Mouse (Mus musculus) spleen, postnatal 4 days (tissue): ENCODE measurements at regions not wholly inside any gene's neighbourhood (a gene's known extent, or its start where the extent isn't known, plus 50 kb on each side); places are given as distances from the start of the nearest gene placed in this dataset.

Experiments used
- DNase-seq, 2 experiments: peaks; one replicate each; pipeline ENCODE4 v3.0.0; 2022; ENCODE audit warnings: low spot score in 2 of 2

DNA sequence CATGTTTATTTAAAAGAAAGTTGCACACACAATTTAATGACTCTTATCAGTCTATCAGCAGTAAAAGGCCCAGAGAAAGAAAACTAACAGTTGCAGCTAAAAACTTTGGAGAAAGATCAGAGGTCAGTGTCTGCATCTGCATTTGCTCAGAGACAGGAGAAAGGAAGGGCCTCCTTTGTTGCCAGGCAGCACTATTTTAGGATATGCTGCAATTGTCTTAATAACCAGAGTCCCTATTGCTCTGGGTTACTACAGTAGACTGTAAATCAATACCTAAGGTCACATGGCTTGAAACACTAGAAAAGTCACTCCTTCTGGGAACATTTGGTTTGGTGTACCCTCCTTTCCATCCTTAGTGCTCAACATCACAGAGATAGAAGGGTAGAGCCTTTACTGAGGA is 175.7 kb downstream of the Hdgfl1 start:
- no peak for DNase-seq

DNA sequence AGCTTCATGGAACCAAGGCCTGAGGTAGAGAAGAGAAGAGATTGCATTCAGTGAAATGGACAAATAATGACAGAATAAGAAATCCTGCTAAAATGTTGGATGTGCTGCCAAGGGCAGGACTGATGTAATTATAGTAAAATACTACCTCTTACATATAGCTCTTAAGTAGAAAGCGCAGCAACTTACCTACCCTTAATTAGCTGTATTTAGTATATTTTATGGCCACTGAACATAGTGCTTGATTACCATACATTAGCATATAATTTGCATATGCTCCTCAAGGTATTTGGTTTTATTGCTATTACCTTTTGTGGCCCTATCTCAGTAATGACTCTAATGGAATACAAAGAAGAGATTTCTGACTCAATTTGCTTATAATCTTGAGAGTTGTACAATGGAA is 176.2 kb downstream of the Hdgfl1 start:
- DNase-seq: no peak

DNA sequence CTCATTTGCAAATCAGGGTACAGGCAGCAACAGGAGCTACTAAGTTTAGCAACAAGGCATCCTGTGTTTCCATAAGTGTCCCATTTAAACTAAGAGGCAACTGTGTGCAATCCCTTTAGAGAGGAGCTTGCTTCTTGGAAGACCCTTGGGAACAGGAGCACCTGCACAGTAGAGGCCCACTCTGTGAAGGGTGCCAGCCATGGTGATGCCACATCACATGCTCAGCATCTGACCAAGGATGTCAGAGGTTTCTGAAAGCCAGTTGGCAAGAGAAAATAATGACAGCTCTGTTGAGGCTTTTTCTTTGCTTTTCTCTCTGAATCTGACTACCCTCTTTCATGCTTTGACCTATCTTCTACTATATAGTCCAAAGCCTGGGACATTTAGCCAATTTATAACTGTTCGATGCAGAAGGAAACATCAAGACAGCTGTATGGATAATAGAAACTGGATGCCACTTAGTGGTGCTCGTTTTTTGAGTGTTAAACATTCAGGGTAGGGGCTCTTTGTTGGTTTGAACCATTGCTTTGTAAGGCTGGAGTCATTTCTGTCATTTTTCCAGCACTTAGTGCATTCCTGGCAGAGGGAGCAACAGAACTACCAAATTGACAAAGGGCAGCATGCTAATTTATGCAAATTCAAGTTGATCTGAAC is 193.9 kb downstream of the Hdgfl1 start:
- no peak for DNase-seq

DNA sequence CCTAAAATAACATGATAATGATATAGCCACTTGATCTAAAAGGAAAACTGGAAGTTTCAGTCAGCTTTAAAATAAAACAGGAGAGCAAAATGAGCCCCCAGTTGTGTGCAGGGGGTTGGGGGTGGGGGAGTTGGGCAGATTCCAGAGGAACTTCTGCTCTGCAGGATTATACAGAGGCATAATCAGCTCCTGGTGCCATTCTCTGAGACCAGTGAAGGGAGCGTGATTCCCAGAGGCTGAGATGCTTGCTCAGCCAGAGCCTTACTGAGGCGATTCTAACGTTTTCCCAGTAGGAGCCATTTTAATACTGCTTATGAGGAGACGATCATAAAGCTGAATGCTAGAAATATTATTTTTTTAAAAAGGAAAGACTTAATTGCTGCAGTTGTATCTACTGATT is 200.5 kb downstream of the Hdgfl1 start:
- DNase-seq: no peak

- DNase-seq: no peak
Measured at GRCm38 (mm10) chr13:26564941-26565862, 204.8 kb downstream of the Hdgfl1 start.

- no peak for DNase-seq
Measured at GRCm38 (mm10) chr13:26558366-26558765, 211.6 kb downstream of the Hdgfl1 start.

DNA sequence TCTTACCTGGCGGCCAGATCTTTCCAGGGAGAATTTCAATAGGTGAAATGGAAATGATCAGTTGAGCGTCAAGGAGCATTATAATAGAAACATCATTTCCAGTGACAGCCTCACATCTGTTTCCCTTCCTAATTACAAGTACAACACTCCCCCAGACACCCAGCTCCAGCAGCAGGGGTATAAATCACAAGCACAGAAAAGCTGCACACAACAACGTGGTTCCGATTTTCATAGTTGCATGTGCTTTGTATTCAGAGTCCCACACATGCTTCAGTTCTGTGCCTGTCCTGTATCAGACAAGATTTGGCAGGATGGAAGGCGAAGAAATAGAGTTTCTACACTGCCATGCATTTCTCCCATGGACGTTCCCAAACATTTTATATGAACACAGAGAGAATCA is 215.7 kb downstream of the Hdgfl1 start:
- DNase-seq: no peak

DNA sequence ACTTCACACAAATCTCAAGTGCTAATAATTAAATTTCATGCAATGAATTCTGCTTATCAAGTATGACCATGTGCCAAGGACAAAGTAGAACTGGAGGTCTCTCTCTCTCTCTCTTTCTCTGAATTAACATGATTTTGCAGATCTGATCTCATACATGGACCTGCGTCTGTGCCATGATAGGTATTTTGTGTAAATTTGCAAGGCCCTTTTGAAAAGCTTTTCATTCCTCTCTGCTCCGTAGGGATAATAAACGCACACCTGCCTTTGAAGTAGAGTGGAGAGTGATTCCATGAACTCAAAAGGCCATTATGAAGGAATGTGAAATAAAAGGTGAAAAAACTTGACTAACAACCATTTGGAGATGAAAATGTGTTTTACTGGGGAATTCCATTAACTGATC is 217.8 kb downstream of the Hdgfl1 start:
- DNase-seq: no peak

GRCm38 (mm10) chr13:26538928-26539327 is 231.0 kb downstream of the Hdgfl1 start:
- DNase-seq: no peak

GRCm38 (mm10) chr13:26536575-26536974 is 233.4 kb downstream of the Hdgfl1 start:
- no peak for DNase-seq

DNA sequence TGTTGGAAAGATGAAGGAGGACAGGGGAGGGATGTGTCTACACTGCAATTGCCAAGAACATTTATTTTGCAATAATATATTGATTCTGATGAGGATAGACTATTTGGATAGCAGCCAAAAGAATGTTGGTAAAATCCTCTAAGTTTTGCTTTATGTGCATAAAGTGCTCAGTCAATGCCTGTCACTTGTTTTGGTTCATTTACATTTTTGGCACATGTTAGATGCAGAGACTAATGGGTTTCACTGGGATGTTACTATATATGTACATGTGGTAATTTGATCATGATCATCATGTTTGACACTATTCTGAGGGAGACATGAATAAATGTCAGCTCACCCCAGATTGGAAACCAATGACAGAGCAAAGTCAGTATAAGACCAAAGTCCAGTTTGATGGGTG is 237.2 kb downstream of the Hdgfl1 start:
- DNase-seq: no peak

- no peak for DNase-seq
Measured at GRCm38 (mm10) chr13:26519054-26519453, 250.9 kb downstream of the Hdgfl1 start.

DNA sequence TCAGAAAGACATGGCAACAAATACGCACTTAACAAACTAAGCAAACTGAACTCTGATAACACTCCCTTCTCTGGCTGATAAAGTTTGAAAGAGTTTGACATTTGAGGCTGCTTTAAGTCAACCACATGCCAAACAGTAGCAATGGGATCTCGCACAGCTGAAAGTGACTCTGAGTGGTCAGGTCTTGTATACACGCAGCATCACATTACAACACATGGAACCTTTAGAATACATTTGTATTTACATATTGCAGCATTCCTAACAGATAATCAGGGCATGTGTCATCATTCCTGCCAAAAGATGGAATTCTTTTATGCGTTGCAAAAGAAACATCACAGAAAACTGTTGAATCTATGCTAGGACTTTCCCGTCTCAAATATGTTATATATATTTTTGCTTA is 251.5 kb downstream of the Hdgfl1 start:
- no peak for DNase-seq

GRCm38 (mm10) chr13:26517646-26518045 is 252.3 kb downstream of the Hdgfl1 start:
- DNase-seq: no peak

- no peak for DNase-seq
Measured at GRCm38 (mm10) chr13:26510448-26510847, 259.5 kb downstream of the Hdgfl1 start.

DNA sequence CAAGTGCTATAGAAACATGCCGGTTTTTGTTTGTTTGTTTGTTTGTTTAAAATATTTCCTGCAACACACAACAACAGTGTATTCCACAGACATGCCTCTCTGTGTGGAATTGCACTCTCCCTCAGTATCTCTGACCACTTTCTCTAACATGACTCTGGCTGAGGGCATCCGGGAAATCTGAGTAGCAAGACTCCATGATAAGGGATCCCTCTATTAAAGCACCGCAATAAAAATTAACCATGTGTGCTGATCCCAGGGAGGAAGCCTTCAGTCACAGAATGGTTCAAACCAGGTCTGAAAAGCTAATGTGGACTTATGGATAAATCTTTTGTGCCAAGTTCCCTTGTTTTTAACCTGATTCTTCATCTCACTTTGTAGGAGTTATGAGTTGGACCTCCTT is 260.1 kb downstream of the Hdgfl1 start:
- DNase-seq: no peak

DNA sequence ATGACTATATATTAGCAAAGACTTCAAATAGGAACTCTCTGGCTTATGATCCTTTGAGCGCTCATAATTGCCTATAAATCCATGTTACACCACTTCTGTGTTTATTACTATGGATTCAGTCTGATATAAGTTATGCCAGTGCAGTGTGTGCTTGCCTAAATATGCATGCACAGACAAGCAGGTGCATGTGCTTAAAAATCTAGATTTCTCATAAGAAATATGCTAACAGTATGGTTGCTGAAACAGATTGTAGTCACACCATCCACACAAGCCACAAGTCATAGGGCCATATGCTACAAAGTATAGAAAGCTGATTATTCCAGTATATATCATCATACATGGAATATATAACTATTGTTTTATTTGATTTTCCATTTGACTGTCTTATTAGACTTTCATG is 266.2 kb downstream of the Hdgfl1 start:
- no peak for DNase-seq

- DNase-seq: no peak
Measured at GRCm38 (mm10) chr13:26497086-26497485, 272.9 kb downstream of the Hdgfl1 start.

DNA sequence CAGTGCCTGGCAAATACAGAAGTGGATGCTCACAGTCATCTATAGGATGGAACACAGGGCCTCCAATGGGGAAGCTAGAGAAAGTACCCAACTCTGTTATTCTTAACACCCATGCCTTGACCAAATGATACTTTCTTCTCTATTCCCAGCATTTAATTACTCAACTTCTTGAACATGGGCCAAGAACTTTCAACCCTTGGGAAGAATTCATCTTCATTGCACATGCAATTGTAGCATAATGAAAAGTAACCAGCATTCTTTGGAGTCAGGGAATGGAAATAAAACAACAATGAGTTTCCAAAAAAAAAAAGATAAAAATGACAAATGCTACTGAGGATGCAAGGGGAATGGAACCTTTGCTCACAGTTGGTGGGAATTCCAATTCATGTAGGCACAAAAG is 274.1 kb downstream of the Hdgfl1 start:
- no peak for DNase-seq

DNA sequence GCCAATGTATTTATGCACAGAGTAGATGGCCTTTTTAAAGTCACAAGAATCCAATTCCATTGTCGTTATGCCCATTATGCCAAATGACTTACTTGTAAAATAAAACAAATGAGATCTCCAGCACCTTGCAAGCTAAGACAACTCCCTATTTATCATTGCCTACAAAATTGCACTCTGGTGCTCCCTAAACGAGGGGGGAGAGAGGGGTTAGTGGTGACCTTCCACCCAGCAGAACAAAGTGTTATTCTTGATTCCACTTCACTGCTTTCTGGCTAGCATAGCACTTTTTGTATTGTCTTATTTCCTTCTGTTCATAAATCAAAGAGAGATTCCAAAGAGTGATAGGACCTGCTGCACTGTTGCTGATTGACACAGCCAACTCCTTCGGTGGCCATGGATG is 300.6 kb downstream of the Hdgfl1 start:
- DNase-seq: no peak

GRCm38 (mm10) chr13:26467526-26467925 is 302.4 kb downstream of the Hdgfl1 start:
- DNase-seq: no peak

DNA sequence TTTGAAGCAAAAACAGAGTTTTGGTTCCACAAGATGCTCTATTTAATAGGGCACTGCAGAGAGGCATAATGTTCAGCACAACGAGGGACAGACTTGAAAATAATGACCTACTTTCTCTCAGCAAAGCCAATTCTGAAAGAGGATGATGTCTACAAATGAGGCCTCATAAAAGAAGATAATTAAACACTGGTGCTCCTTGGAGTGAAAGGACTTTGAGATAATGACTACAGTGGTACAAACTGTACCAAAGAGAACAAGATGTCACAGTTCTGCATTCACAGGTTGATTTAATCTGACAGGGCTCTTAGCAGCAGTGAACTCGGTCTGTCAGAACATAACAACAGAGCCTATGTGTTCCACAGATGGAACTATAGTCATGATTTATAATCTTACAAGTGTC is 305.4 kb downstream of the Hdgfl1 start:
- DNase-seq: no peak

- no peak for DNase-seq
Measured at GRCm38 (mm10) chr13:26464096-26464495, 305.9 kb downstream of the Hdgfl1 start.
